Mouse (Mus musculus) 3134 (cell line): Measurements from ENCODE around the gene Calm3.
"Not testable (repeated sequence)": the region's sequence is repeated elsewhere in the genome, so short reads cannot be mapped to it uniquely, and the experiment has no call there.

Source experiments
- DNase-seq: peaks from one replicate; pipeline ENCODE4 v3.0.0-alpha.2; 2011; ENCODE audit warnings: low spot score; ENCODE audit not compliant: insufficient read length; ENCODE audit errors: extremely low read depth

The Calm3 gene

GRCm38 (mm10) chr7:16924037-16924834 is at the start of gene Calm3:
Calm3 (minus strand) TSS chr7:16924114.
- DNase-seq: peak; percentile 99

- no peak for DNase-seq
Observed at GRCm38 (mm10) chr7:16971160-16971559, 47.2 kb upstream of the Calm3 start.

GRCm38 (mm10) chr7:16968414-16968813 is 44.5 kb upstream of the Calm3 start:
- DNase-seq: no peak

- DNase-seq: no peak
Observed at GRCm38 (mm10) chr7:16961678-16962077, 37.8 kb upstream of the Calm3 start.

- DNase-seq: no peak
Observed at GRCm38 (mm10) chr7:16959539-16960187, 35.7 kb upstream of the Calm3 start, which contains the start of gene Pnmal1. Pnmal1 (plus strand) TSS chr7:16959679.

- DNase-seq: no peak
Observed at GRCm38 (mm10) chr7:16956410-16957265, 32.7 kb upstream of the Calm3 start.

GRCm38 (mm10) chr7:16955712-16956111 is 31.8 kb upstream of the Calm3 start:
- no peak for DNase-seq

- DNase-seq: not testable (repeated sequence)
Observed at GRCm38 (mm10) chr7:16953776-16954175, 29.9 kb upstream of the Calm3 start.

- peak; percentile 50 for DNase-seq
Observed at GRCm38 (mm10) chr7:16950861-16951635, 27.1 kb upstream of the Calm3 start.

GRCm38 (mm10) chr7:16949908-16950841 is 26.3 kb upstream of the Calm3 start:
- peak; percentile 44 for DNase-seq

- no peak for DNase-seq
Observed at GRCm38 (mm10) chr7:16948923-16949458, 25.1 kb upstream of the Calm3 start.

GRCm38 (mm10) chr7:16947959-16948361 is 24.0 kb upstream of the Calm3 start:
- no peak for DNase-seq

GRCm38 (mm10) chr7:16947349-16947895 is 23.5 kb upstream of the Calm3 start:
- no peak for DNase-seq

GRCm38 (mm10) chr7:16946441-16947348 is 22.8 kb upstream of the Calm3 start:
- DNase-seq: no peak

GRCm38 (mm10) chr7:16945419-16945818 is 21.5 kb upstream of the Calm3 start:
- DNase-seq: no peak

GRCm38 (mm10) chr7:16944808-16945315 is 20.9 kb upstream of the Calm3 start:
- DNase-seq: no peak

GRCm38 (mm10) chr7:16944061-16944807 is 20.3 kb upstream of the Calm3 start, which contains the start of gene Pnmal2:
Pnmal2 (plus strand) TSS chr7:16944682.
- no peak for DNase-seq
